Mouse (Mus musculus): Measurements from ENCODE around the gene Satb1.

DNA sequence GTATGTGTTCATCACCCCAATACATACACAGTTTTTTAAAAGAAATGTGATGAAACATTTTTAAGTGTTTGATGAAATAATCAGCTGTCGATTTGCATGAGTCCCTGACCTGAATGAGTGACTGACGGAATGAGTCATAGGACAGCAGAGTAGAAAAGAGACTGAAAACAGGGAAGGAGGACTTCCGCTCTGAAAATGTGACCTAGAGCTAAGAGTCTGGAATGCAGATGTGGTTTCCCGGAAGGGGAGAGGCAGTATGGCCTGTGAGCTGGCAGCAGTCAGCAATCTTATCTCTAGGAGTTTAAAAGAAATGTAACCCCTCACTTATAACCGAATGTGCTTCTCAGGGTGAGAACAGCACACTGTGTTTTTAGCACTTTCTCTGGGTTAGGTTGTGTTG is 20.9 kb upstream of the Satb1 start:
- no peak for TF ChIP-seq POLR2A (IDR thresholded peaks at IDR 0.05; ENCODE audit: borderline replicate concordance, insufficient read depth, low read length)
- no peak for TF ChIP-seq CTCF (IDR thresholded peaks at IDR 0.05; ENCODE audit: borderline replicate concordance, insufficient read depth, low read depth, low read length)

All from cerebellum, adult 2 months (tissue).